Mouse (Mus musculus) skeletal muscle tissue, postnatal 0 days (tissue): ENCODE measurements around the gene Gpr34. TPM values are rescaled to one million over a fixed set of nuclear protein-coding genes. Genes with fewer than 3 reads are reported as not detected.

ENCODE experiments used
- microRNA-seq, 2 experiments: library from miRNA; unstranded; fragments of <30 nt; microRNA quantifications; one replicate each; pipeline ENCODE4; 2016
- polyA plus RNA-seq: library from polyadenylated mRNA; unstranded; fragments of >200 nt; fragmentation: Nextera tagmentation; extraction: Ambion mirVana; gene quantifications from 2 replicates; pipeline ENCODE4 v1.2.1, GENCODE M21; 2015

Gene Gpr34
- polyA plus RNA-seq: 2.2 and 3.6 TPM in 2 replicates

DNA sequence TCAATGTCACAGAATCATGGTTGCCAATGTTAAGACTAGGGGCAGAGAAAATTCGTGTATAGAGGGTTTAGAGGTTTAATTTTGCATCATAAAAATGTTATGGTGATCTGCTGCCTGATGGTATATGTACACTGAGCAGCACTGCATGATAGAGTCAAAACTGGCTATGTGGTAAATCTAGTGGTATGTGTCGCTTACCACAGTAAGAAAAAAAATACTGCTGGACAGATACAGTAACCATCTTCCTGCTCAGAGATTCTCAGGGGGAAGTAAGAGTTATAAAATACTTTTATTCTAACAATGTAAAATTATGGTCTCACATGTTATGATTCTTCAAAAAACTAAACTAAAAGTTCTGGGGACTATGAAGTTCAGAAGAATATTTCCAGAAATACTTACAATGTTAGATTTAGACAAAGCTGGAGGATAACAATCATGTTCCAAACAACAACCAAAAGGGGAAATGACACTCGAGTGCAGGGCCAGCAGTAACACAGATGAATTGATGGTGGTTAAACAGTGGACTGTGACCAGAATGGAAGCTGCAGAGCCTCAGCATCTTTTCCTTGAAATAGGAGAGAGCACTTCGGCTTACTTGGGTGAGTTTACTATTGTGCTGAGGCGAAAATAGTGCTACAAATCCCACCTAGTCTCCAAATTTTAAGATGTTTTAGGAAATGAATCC, at the start of gene Gpr34:
Gene Gpr34, plus strand, starts transcription at position 491 of the 685 bp plus-strand sequence.

DNA sequence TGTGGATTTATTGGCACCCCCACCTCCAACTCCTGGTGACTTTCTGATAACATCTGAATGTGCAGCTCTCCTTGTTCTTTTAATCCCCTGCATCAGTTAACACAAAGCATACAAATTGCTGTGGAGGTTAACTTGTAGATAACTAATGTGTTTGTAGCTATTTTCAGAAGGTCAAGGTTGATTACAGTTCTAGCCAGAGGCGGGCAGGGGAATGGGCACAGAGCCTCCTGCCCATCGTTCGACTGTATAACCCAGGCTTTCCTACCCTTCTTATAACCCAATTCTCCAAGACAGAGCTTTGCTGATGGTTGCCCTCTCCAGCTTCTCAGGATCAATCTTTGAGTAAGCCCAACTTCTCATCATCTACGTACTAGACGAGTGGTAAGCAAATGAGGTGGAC, 29.2 kb downstream of the Gpr34 start, which contains the start of gene Gpr82:
Gene Gpr82, plus strand, starts transcription at position 301 of the 400 bp plus-strand sequence.

Small RNA genes lying within 50 kb of the gene (microRNA-seq; reads per million reads assigned to microRNA genes)
- gene Gm25246: 0 reads per million in 2 experiments

Other genes with a start within 250 kb of the Gpr34 start
- 0.03 and 0.04 TPM in 2 replicates for gene Nyx, start 166.0 kb upstream of the Gpr34 start, polyA plus RNA-seq
- 0.11 and 0.13 TPM in 2 replicates for gene Gpr82, start 29.3 kb downstream of the Gpr34 start, polyA plus RNA-seq
- gene Cask, start 219.3 kb downstream of the Gpr34 start, polyA plus RNA-seq: 7.8 and 7.9 TPM in 2 replicates